Mouse (Mus musculus) cerebellum, adult 2 months (tissue): ENCODE measurements around the gene Esrp2.

Experiments
- CTCF ChIP-seq: fragments of 200-500 bp; IDR thresholded peaks from 2 replicates; pipeline ENCODE4 v1.5.1; 2011; ENCODE audit warnings: low read depth, mild to moderate bottlenecking, control low read depth, low read length, moderate library complexity, borderline replicate concordance; ENCODE audit not compliant: insufficient read depth
- POLR2A ChIP-seq: fragments of 200-500 bp; IDR thresholded peaks from 2 replicates; pipeline ENCODE4 v1.6.1; 2011; ENCODE audit warnings: low read length, control low read depth, borderline replicate concordance; ENCODE audit not compliant: insufficient read depth

DNA sequence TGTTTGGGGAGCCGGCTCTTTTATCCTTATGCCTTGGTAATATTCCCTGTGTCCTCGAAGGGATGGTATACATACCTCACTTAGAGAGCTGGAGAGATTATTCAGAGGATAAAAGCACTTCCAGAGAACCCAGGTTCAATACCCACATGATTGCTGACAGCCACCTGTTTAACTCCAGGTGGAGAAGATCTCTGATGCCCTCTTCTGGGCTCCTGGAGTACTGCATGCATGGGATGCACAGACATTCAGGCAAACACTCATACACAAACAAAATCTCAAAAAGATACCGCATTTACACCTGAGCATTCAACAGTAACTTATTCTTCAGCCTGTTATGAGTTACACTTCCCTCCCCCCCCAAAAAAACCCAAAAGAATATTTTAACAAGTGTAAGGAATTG lies 20.9 kb downstream of the Esrp2 start:
- TF ChIP-seq CTCF (peak; percentile 35; the same call in 1 of the 2 replicates), POLR2A (no peak)
